Mouse (Mus musculus) limb, embryonic 11.5 days (tissue): ENCODE measurements at regions not wholly inside any gene's neighbourhood (a gene's known extent, or its start where the extent isn't known, plus 50 kb on each side); places are given as distances from the start of the nearest gene placed in this dataset.

Experiments
- ATAC-seq: fragments of 200-750 bp; cut with Nextera tagmentation; 2 replicates; pipeline ENCODE4 v1.8.0; 2017; ENCODE audit warnings: low read depth; ENCODE audit not compliant: insufficient number of reproducible peaks, low FRiP score, low TSS enrichment
- DNase-seq: peaks from one replicate; pipeline ENCODE4 v3.0.0-alpha.2; 2015; ENCODE audit warnings: low spot score
- H3K27ac ChIP-seq: fragments of 300-500 bp; sonication (generic); replicated peaks from 2 replicates; pipeline ENCODE4 v1.5.1; 2014; ENCODE audit warnings: low read depth, mild to moderate bottlenecking, low read length
- H3K27me3 ChIP-seq: fragments of 300-500 bp; sonication (generic); 2 replicates; pipeline ENCODE4 v1.6.1; 2014; ENCODE audit warnings: mild to moderate bottlenecking, low read length, mixed read lengths; ENCODE audit not compliant: control insufficient read depth, insufficient read depth
- H3K36me3 ChIP-seq: fragments of 300-500 bp; sonication (generic); 2 replicates; pipeline ENCODE4 v1.6.1; 2014; ENCODE audit warnings: mild to moderate bottlenecking, low read length, moderate library complexity, mixed read lengths; ENCODE audit not compliant: control insufficient read depth, insufficient read depth
- H3K4me1 ChIP-seq: fragments of 300-500 bp; sonication (generic); 2 replicates; pipeline ENCODE4 v1.6.1; 2014; ENCODE audit warnings: low read length, mixed read lengths; ENCODE audit not compliant: control insufficient read depth, insufficient read depth
- H3K4me2 ChIP-seq: fragments of 300-500 bp; sonication (generic); 2 replicates; pipeline ENCODE4 v1.6.1; 2014; ENCODE audit warnings: low read depth, mild to moderate bottlenecking, moderate library complexity; ENCODE audit not compliant: severe bottlenecking
- H3K4me3 ChIP-seq: fragments of 300-500 bp; sonication (generic); 2 replicates; pipeline ENCODE4 v1.5.1; 2014; ENCODE audit warnings: low read depth, low read length
- H3K9ac ChIP-seq: fragments of 300-500 bp; sonication (generic); 2 replicates; pipeline ENCODE4 v1.6.1; 2014; ENCODE audit warnings: mild to moderate bottlenecking, low read length
- H3K9me3 ChIP-seq: fragments of 300-500 bp; sonication (generic); 2 replicates; pipeline ENCODE4 v1.6.1; 2016; ENCODE audit warnings: low read length; ENCODE audit not compliant: control insufficient read depth
- WGBS: fragments of 180-500 bp; shearing (Covaris S2); extraction: QIAGEN DNeasy Blood & Tissue Kit; methylation state at CpG from one replicate; pipeline ENCODE4 v1.1.7; 2014; 5-methylcytosine and 5-hydroxymethylcytosine counted together

- Histone ChIP-seq H3K9me3 (no peaks in the 10 kb centered on the region), H3K4me2 (no peak overlapping the region), H3K27ac (no peak overlapping the region), H3K27me3 (no peaks in the 10 kb centered on the region), H3K36me3 (no peaks in the 10 kb centered on the region), H3K9ac (no peak overlapping the region), H3K4me3 (no peak overlapping the region), H3K4me1 (no peaks in the 10 kb centered on the region)
- 86% methylated on average over 2 of the region's 2 CpGs for WGBS
- no peak for ATAC-seq
- DNase-seq = no peak
These were observed 325.0 kb upstream of the Slc24a5 start for GRCm38 (mm10) chr2:124742964-124743363.

DNA sequence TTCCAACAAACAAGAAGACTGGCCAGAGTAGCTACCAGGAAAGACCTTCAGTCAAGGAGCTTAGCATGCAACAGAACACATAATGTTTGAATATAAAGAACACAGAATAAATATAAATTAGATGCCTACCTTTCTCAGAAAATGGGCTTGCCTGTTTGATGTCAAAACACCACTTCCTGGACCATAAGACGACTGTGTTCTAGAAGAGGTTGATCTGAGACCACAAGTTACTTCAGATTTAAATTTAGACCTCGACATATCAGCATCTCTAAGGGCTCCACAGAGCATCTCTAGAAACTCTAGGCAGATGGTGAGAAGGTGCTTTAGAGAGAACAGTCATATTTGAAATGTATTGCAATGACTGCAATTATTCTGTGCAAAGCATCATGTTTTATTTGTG, 322.9 kb upstream of the Slc24a5 start:
- no peaks in the 10 kb centered on the region for H3K36me3 ChIP-seq
- no peak overlapping the region for H3K4me2 ChIP-seq
- ATAC-seq = no peak
- H3K4me3 ChIP-seq = no peak overlapping the region
- 89% methylated on average over 2 of the region's 2 CpGs for WGBS
- H3K9me3 ChIP-seq = no peaks in the 10 kb centered on the region
- no peaks in the 10 kb centered on the region for H3K4me1 ChIP-seq
- no peak for DNase-seq
- H3K27ac ChIP-seq = no peak overlapping the region
- H3K9ac ChIP-seq = no peak overlapping the region
- H3K27me3 ChIP-seq = no peaks in the 10 kb centered on the region

- Histone ChIP-seq H3K27me3 (no peaks in the 10 kb centered on the region), H3K4me2 (no peak overlapping the region), H3K4me1 (no peaks in the 10 kb centered on the region), H3K9ac (no peak overlapping the region), H3K4me3 (no peak overlapping the region), H3K9me3 (no peaks in the 10 kb centered on the region), H3K36me3 (no peaks in the 10 kb centered on the region), H3K27ac (no peak overlapping the region)
- ATAC-seq (no peak), DNase-seq (no peak)
- 95% methylated on average over 1 of the region's 1 CpGs for WGBS
These were observed 320.8 kb upstream of the Slc24a5 start for GRCm38 (mm10) chr2:124747119-124747518.

GRCm38 (mm10) chr2:124747627-124748026, 320.3 kb upstream of the Slc24a5 start:
- DNase-seq = no peak
- WGBS = 85% methylated on average over 4 of the region's 4 CpGs
- Histone ChIP-seq H3K9me3 (no peaks in the 10 kb centered on the region), H3K27ac (no peak overlapping the region), H3K9ac (no peak overlapping the region), H3K4me1 (no peaks in the 10 kb centered on the region), H3K27me3 (no peaks in the 10 kb centered on the region), H3K4me2 (no peak overlapping the region), H3K36me3 (no peaks in the 10 kb centered on the region), H3K4me3 (no peak overlapping the region)
- ATAC-seq = no peak

- Histone ChIP-seq H3K27ac (no peak overlapping the region), H3K4me1 (no peaks in the 10 kb centered on the region), H3K9ac (no peak overlapping the region), H3K4me2 (no peak overlapping the region), H3K27me3 (no peaks in the 10 kb centered on the region), H3K9me3 (no peaks in the 10 kb centered on the region), H3K36me3 (no peaks in the 10 kb centered on the region), H3K4me3 (no peak overlapping the region)
- ATAC-seq (no peak), DNase-seq (no peak)
- 88% methylated on average over 4 of the region's 4 CpGs for WGBS
These were observed 316.1 kb upstream of the Slc24a5 start for GRCm38 (mm10) chr2:124751832-124752231.

DNA sequence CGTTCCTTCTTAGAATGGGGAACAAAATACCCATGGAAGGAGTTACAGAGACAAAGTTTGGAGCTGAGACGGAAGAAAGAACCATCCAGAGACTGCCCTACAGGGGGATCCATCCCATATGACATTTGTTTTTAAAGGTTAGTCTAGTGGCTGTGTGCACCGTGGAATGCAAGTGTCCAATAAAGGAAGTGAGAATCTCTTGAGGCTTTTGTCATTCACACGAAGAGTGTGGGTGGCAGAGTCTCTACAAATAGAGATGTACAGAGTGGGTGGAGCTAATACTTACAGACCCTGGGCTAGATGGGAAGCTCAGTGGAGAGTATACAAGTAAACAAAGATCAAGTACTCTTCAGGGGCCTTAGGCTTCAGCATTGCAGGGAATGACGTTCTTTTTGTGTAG, 314.2 kb upstream of the Slc24a5 start:
- Histone ChIP-seq H3K4me1 (no peaks in the 10 kb centered on the region), H3K4me2 (no peak overlapping the region), H3K9me3 (no peaks in the 10 kb centered on the region), H3K27me3 (no peaks in the 10 kb centered on the region), H3K4me3 (no peak overlapping the region), H3K27ac (no peak overlapping the region), H3K36me3 (no peaks in the 10 kb centered on the region), H3K9ac (no peak overlapping the region)
- ATAC-seq (no peak), DNase-seq (no peak)
- 90% methylated on average over 5 of the region's 5 CpGs for WGBS

DNA sequence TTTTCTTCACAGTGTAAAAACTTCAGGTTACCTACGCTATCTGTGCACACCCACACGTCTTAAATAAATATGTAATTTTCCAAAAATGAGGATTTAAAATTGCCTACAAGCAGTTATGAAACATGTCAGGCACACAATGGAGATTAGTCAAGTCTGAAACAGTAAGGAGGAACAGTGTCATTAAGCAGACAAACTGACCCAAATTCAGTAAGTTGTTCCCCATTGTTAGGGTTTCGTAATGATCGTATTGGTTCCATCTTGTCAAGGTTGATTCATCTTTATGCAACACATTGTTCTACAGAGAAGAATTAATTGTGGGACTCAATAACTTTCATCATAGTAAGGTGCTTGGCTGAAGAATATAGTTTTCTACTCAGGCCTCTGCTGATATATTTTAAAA, 312.7 kb upstream of the Slc24a5 start:
- no peaks in the 10 kb centered on the region for H3K36me3 ChIP-seq
- no peak for DNase-seq
- ATAC-seq = no peak
- no peaks in the 10 kb centered on the region for H3K27me3 ChIP-seq
- no peak overlapping the region for H3K27ac ChIP-seq
- H3K9me3 ChIP-seq = no peaks in the 10 kb centered on the region
- no peak overlapping the region for H3K9ac ChIP-seq
- 94% methylated on average over 4 of the region's 4 CpGs for WGBS
- no peak overlapping the region for H3K4me3 ChIP-seq
- no peak overlapping the region for H3K4me2 ChIP-seq
- H3K4me1 ChIP-seq = no peaks in the 10 kb centered on the region

- no peak overlapping the region for H3K27ac ChIP-seq
- ATAC-seq (no peak), DNase-seq (no peak)
- no peak overlapping the region for H3K4me3 ChIP-seq
- 90% methylated on average over 2 of the region's 2 CpGs for WGBS
- no peak overlapping the region for H3K4me2 ChIP-seq
- H3K36me3 ChIP-seq = no peaks in the 10 kb centered on the region
- no peak overlapping the region for H3K9ac ChIP-seq
- no peaks in the 10 kb centered on the region for H3K27me3 ChIP-seq
- H3K4me1 ChIP-seq = no peaks in the 10 kb centered on the region
- H3K9me3 ChIP-seq = no peaks in the 10 kb centered on the region
These were observed 308.9 kb upstream of the Slc24a5 start for GRCm38 (mm10) chr2:124758992-124759391.

DNA sequence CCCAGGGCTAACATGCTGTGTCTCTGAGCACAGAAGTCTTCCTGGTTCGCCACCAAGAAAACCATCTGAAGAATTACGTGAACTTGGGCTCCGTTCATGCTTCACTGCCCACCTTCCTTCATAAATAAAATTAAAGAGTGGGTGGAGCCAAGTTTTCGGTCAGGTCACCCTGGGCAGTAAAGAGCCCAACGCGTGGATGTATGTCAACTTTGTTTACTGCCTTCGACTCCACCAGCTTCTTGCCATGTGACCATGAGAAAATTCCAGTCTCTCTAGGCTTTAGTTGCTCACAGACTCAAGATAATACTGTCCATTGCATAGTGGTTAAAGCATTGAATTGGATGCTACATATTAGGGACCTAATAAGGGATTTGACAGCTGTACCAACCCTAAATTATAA, 304.3 kb upstream of the Slc24a5 start:
- DNase-seq (no peak), ATAC-seq (no peak)
- Histone ChIP-seq H3K4me3 (no peak overlapping the region), H3K27ac (no peak overlapping the region), H3K36me3 (no peaks in the 10 kb centered on the region), H3K9me3 (no peaks in the 10 kb centered on the region), H3K4me2 (no peak overlapping the region), H3K27me3 (no peaks in the 10 kb centered on the region), H3K9ac (no peak overlapping the region), H3K4me1 (no peaks in the 10 kb centered on the region)
- WGBS = 78% methylated on average over 7 of the region's 7 CpGs
